Mouse (Mus musculus): ENCODE results near the gene Tmem176a. TPM values are rescaled to one million over a fixed set of nuclear protein-coding genes. Genes with fewer than 3 reads are reported as not detected.

The Tmem176a gene
- polyA plus RNA-seq, 2 experiments, result 49.7 to 80.7 TPM

GRCm38 (mm10) chr6:48860130-48860815 lies 19.6 kb downstream of the Tmem176a start:
- Histone ChIP-seq H3K4me1 (ENCODE audit: control insufficient read depth, insufficient read depth, low read length) (peaks cover 4% of the 10 kb centered on the region; the same call in 1 of the 2 replicates), H3K9me3 (ENCODE audit: control insufficient read depth, low read length) (no peaks in the 10 kb centered on the region), H3K4me2 (replicated peaks; ENCODE audit: low read depth, low read length, severe bottlenecking) (peak overlapping the region; percentile 30; the same call in 1 of the 2 replicates), H3K36me3 (ENCODE audit: control insufficient read depth, insufficient read depth, low read length) (no peaks in the 10 kb centered on the region), H3K27ac (replicated peaks; ENCODE audit: low read depth, low read length) (no peak overlapping the region), H3K9ac (ENCODE audit: low read depth, low read length, severe bottlenecking) (no peak overlapping the region), H3K27me3 (ENCODE audit: control insufficient read depth, insufficient read depth, low read length) (no peaks in the 10 kb centered on the region), H3K4me3 (replicated peaks; ENCODE audit: low read length) (peak overlapping the region; percentile 14; the same call in 1 of the 2 replicates)
- no peak for ATAC-seq (ENCODE audit: low FRiP score, low read depth)
- WGBS, result 19% methylated on average over 21 of the region's 23 CpGs
- no peak for TF ChIP-seq POLR2A (IDR thresholded peaks at IDR 0.05; ENCODE audit: borderline replicate concordance, extremely low read depth, insufficient read depth, insufficient read length)
- DNase-seq (ENCODE audit: low spot score), result peak; percentile 52

GRCm38 (mm10) chr6:48860851-48861250 lies 20.1 kb downstream of the Tmem176a start:
- 85% methylated on average over 1 of the region's 1 CpGs for WGBS
- Histone ChIP-seq H3K36me3 (ENCODE audit: control insufficient read depth, insufficient read depth, low read length) (no peaks in the 10 kb centered on the region), H3K4me2 (replicated peaks; ENCODE audit: low read depth, low read length, severe bottlenecking) (no peak overlapping the region), H3K27me3 (ENCODE audit: control insufficient read depth, insufficient read depth, low read length) (no peaks in the 10 kb centered on the region), H3K9me3 (ENCODE audit: control insufficient read depth, low read length) (no peaks in the 10 kb centered on the region), H3K27ac (replicated peaks; ENCODE audit: low read depth, low read length) (no peak overlapping the region), H3K4me1 (ENCODE audit: control insufficient read depth, insufficient read depth, low read length) (peaks cover 4% of the 10 kb centered on the region; the same call in 1 of the 2 replicates), H3K9ac (ENCODE audit: low read depth, low read length, severe bottlenecking) (no peak overlapping the region), H3K4me3 (replicated peaks; ENCODE audit: low read length) (no peak overlapping the region)
- TF ChIP-seq POLR2A (IDR thresholded peaks at IDR 0.05; ENCODE audit: borderline replicate concordance, extremely low read depth, insufficient read depth, insufficient read length), result no peak
- DNase-seq (ENCODE audit: low spot score) (no peak), ATAC-seq (ENCODE audit: low FRiP score, low read depth) (no peak)

- ATAC-seq (ENCODE audit: low FRiP score, low read depth), result peak; percentile 83; the same call in 1 of the 2 replicates
- WGBS, result 68% methylated on average over 12 of the region's 12 CpGs
- Histone ChIP-seq H3K4me1 (ENCODE audit: control insufficient read depth, insufficient read depth, low read length) (peaks cover 4% of the 10 kb centered on the region; the same call in 1 of the 2 replicates), H3K27ac (replicated peaks; ENCODE audit: low read depth, low read length) (no peak overlapping the region), H3K9ac (ENCODE audit: low read depth, low read length, severe bottlenecking) (no peak overlapping the region), H3K27me3 (ENCODE audit: control insufficient read depth, insufficient read depth, low read length) (no peaks in the 10 kb centered on the region), H3K4me2 (replicated peaks; ENCODE audit: low read depth, low read length, severe bottlenecking) (no peak overlapping the region), H3K36me3 (ENCODE audit: control insufficient read depth, insufficient read depth, low read length) (no peaks in the 10 kb centered on the region), H3K4me3 (replicated peaks; ENCODE audit: low read length) (no peak overlapping the region), H3K9me3 (ENCODE audit: control insufficient read depth, low read length) (no peaks in the 10 kb centered on the region)
- no peak for TF ChIP-seq POLR2A (IDR thresholded peaks at IDR 0.05; ENCODE audit: borderline replicate concordance, extremely low read depth, insufficient read depth, insufficient read length)
- DNase-seq (ENCODE audit: low spot score), result peak; percentile 9
Observed at GRCm38 (mm10) chr6:48861616-48862280, 21.0 kb downstream of the Tmem176a start.

GRCm38 (mm10) chr6:48862816-48863215 lies 22.1 kb downstream of the Tmem176a start:
- Histone ChIP-seq H3K27ac (replicated peaks; ENCODE audit: low read depth, low read length) (no peak overlapping the region), H3K36me3 (ENCODE audit: control insufficient read depth, insufficient read depth, low read length) (no peaks in the 10 kb centered on the region), H3K4me3 (replicated peaks; ENCODE audit: low read length) (no peak overlapping the region), H3K9me3 (ENCODE audit: control insufficient read depth, low read length) (no peaks in the 10 kb centered on the region), H3K4me1 (ENCODE audit: control insufficient read depth, insufficient read depth, low read length) (peaks cover 4% of the 10 kb centered on the region; the same call in 1 of the 2 replicates), H3K4me2 (replicated peaks; ENCODE audit: low read depth, low read length, severe bottlenecking) (no peak overlapping the region), H3K9ac (ENCODE audit: low read depth, low read length, severe bottlenecking) (no peak overlapping the region), H3K27me3 (ENCODE audit: control insufficient read depth, insufficient read depth, low read length) (no peaks in the 10 kb centered on the region)
- ATAC-seq (ENCODE audit: low FRiP score, low read depth) (no peak), DNase-seq (ENCODE audit: low spot score) (no peak)
- TF ChIP-seq POLR2A (IDR thresholded peaks at IDR 0.05; ENCODE audit: borderline replicate concordance, extremely low read depth, insufficient read depth, insufficient read length), result no peak
- WGBS, result 77% methylated on average over 4 of the region's 4 CpGs

- no peaks in the 10 kb centered on the region for H3K36me3 ChIP-seq (ENCODE audit: control insufficient read depth, insufficient read depth, low read length)
- no peak overlapping the region for H3K4me2 ChIP-seq (replicated peaks; ENCODE audit: low read depth, low read length, severe bottlenecking)
- TF ChIP-seq POLR2A (IDR thresholded peaks at IDR 0.05; ENCODE audit: borderline replicate concordance, extremely low read depth, insufficient read depth, insufficient read length), result no peak
- WGBS, result 90% methylated on average over 7 of the region's 7 CpGs
- no peak overlapping the region for H3K4me3 ChIP-seq (replicated peaks; ENCODE audit: low read length)
- H3K27ac ChIP-seq (replicated peaks; ENCODE audit: low read depth, low read length), result no peak overlapping the region
- ATAC-seq (ENCODE audit: low FRiP score, low read depth) (no peak), DNase-seq (ENCODE audit: low spot score) (no peak)
- H3K4me1 ChIP-seq (ENCODE audit: control insufficient read depth, insufficient read depth, low read length), result peaks cover 4% of the 10 kb centered on the region; the same call in 1 of the 2 replicates
- no peak overlapping the region for H3K9ac ChIP-seq (ENCODE audit: low read depth, low read length, severe bottlenecking)
- H3K27me3 ChIP-seq (ENCODE audit: control insufficient read depth, insufficient read depth, low read length), result no peaks in the 10 kb centered on the region
- no peaks in the 10 kb centered on the region for H3K9me3 ChIP-seq (ENCODE audit: control insufficient read depth, low read length)
Observed at GRCm38 (mm10) chr6:48863488-48863887, 22.8 kb downstream of the Tmem176a start.

All from limb, embryonic 14.5 days (tissue).